Mouse (Mus musculus): ENCODE results near the gene Klhl36. TPM values are rescaled to one million over a fixed set of nuclear protein-coding genes. Genes with fewer than 3 reads are reported as not detected.

The Klhl36 gene
- total and polyA plus RNA-seq, 2 experiments from 2014 or later = 20.3 to 23.0 TPM

GRCm38 (mm10) chr8:119881301-119881700 is 19.2 kb downstream of the Klhl36 start:
- H3K4me2 ChIP-seq (ENCODE audit: low read depth) = no peak overlapping the region
- no peak overlapping the region for H3K27ac ChIP-seq (ENCODE audit: low read depth, low read length)
- H3K27me3 ChIP-seq (ENCODE audit: insufficient read depth, low read length) = no peaks in the 10 kb centered on the region
- H3K9me3 ChIP-seq (ENCODE audit: low read length) = no peaks in the 10 kb centered on the region
- no peak overlapping the region for H3K4me3 ChIP-seq (ENCODE audit: low read depth, low read length)
- WGBS = 75% methylated on average over 6 of the region's 6 CpGs
- no peak for ATAC-seq
- no peak overlapping the region for H3K9ac ChIP-seq
- DNase-seq = no peak
- TF ChIP-seq CTCF (IDR thresholded peaks at IDR 0.05; ENCODE audit: low read depth) = no peak
- no peaks in the 10 kb centered on the region for H3K4me1 ChIP-seq (ENCODE audit: insufficient read depth)
- peaks cover 10% of the 10 kb centered on the region; the same call in 1 of the 2 replicates for H3K36me3 ChIP-seq (ENCODE audit: insufficient read depth)

- ATAC-seq (no peak), DNase-seq (no peak)
- Histone ChIP-seq H3K27ac (ENCODE audit: low read depth, low read length) (no peak overlapping the region), H3K36me3 (ENCODE audit: insufficient read depth) (peaks cover 3% of the 10 kb centered on the region; the same call in 1 of the 2 replicates), H3K4me1 (ENCODE audit: insufficient read depth) (no peaks in the 10 kb centered on the region), H3K4me3 (ENCODE audit: low read depth, low read length) (no peak overlapping the region), H3K9me3 (ENCODE audit: low read length) (no peaks in the 10 kb centered on the region), H3K9ac (no peak overlapping the region), H3K4me2 (ENCODE audit: low read depth) (no peak overlapping the region), H3K27me3 (ENCODE audit: insufficient read depth, low read length) (no peaks in the 10 kb centered on the region)
- no peak for TF ChIP-seq CTCF (IDR thresholded peaks at IDR 0.05; ENCODE audit: low read depth)
- 67% methylated on average over 8 of the region's 8 CpGs for WGBS
Measured at GRCm38 (mm10) chr8:119881917-119882316, 19.9 kb downstream of the Klhl36 start.

GRCm38 (mm10) chr8:119883281-119883680 is 21.2 kb downstream of the Klhl36 start:
- Histone ChIP-seq H3K27ac (ENCODE audit: low read depth, low read length) (no peak overlapping the region), H3K36me3 (ENCODE audit: insufficient read depth) (no peaks in the 10 kb centered on the region), H3K4me1 (ENCODE audit: insufficient read depth) (no peaks in the 10 kb centered on the region), H3K9ac (no peak overlapping the region), H3K4me2 (ENCODE audit: low read depth) (no peak overlapping the region), H3K27me3 (ENCODE audit: insufficient read depth, low read length) (no peaks in the 10 kb centered on the region), H3K4me3 (ENCODE audit: low read depth, low read length) (no peak overlapping the region), H3K9me3 (ENCODE audit: low read length) (no peaks in the 10 kb centered on the region)
- 94% methylated on average over 7 of the region's 7 CpGs for WGBS
- ATAC-seq (no peak), DNase-seq (no peak)
- no peak for TF ChIP-seq CTCF (IDR thresholded peaks at IDR 0.05; ENCODE audit: low read depth)

- Histone ChIP-seq H3K27me3 (ENCODE audit: insufficient read depth, low read length) (no peaks in the 10 kb centered on the region), H3K9ac (no peak overlapping the region), H3K27ac (ENCODE audit: low read depth, low read length) (no peak overlapping the region), H3K4me2 (ENCODE audit: low read depth) (no peak overlapping the region), H3K9me3 (ENCODE audit: low read length) (no peaks in the 10 kb centered on the region), H3K36me3 (ENCODE audit: insufficient read depth) (no peaks in the 10 kb centered on the region), H3K4me1 (ENCODE audit: insufficient read depth) (no peaks in the 10 kb centered on the region), H3K4me3 (ENCODE audit: low read depth, low read length) (no peak overlapping the region)
- TF ChIP-seq CTCF (IDR thresholded peaks at IDR 0.05; ENCODE audit: low read depth) = no peak
- WGBS = 25% methylated on average over 3 of the region's 3 CpGs
- DNase-seq (peak; percentile 21), ATAC-seq (peak; percentile 27; the same call in 1 of the 2 replicates)
Measured at GRCm38 (mm10) chr8:119885612-119886011, 23.5 kb downstream of the Klhl36 start.

- peak; percentile 34 for DNase-seq
- WGBS = 79% methylated on average over 3 of the region's 3 CpGs
- ATAC-seq = no peak
Measured at GRCm38 (mm10) chr8:119887130-119887529, 25.1 kb downstream of the Klhl36 start.

GRCm38 (mm10) chr8:119888012-119888411 is 25.9 kb downstream of the Klhl36 start:
- DNase-seq = peak; percentile 8
- Histone ChIP-seq H3K27ac (ENCODE audit: low read depth, low read length) (no peak overlapping the region), H3K27me3 (ENCODE audit: insufficient read depth, low read length) (no peaks in the 10 kb centered on the region), H3K9ac (no peak overlapping the region), H3K4me2 (ENCODE audit: low read depth) (no peak overlapping the region), H3K4me3 (ENCODE audit: low read depth, low read length) (no peak overlapping the region), H3K36me3 (ENCODE audit: insufficient read depth) (no peaks in the 10 kb centered on the region), H3K9me3 (ENCODE audit: low read length) (no peaks in the 10 kb centered on the region), H3K4me1 (ENCODE audit: insufficient read depth) (no peaks in the 10 kb centered on the region)
- no peak for TF ChIP-seq CTCF (IDR thresholded peaks at IDR 0.05; ENCODE audit: low read depth)
- ATAC-seq = no peak
- WGBS = 53% methylated on average over 4 of the region's 4 CpGs

More at GRCm38 (mm10) chr8:119887130-119887529, 25.1 kb downstream of the Klhl36 start:
- H3K36me3 ChIP-seq (ENCODE audit: insufficient read depth) = no peaks in the 10 kb centered on the region
- no peak overlapping the region for H3K27ac ChIP-seq (ENCODE audit: low read depth, low read length)
- no peaks in the 10 kb centered on the region for H3K9me3 ChIP-seq (ENCODE audit: low read length)
- no peaks in the 10 kb centered on the region for H3K27me3 ChIP-seq (ENCODE audit: insufficient read depth, low read length)
- no peaks in the 10 kb centered on the region for H3K4me1 ChIP-seq (ENCODE audit: insufficient read depth)
- no peak overlapping the region for H3K9ac ChIP-seq
- no peak overlapping the region for H3K4me2 ChIP-seq (ENCODE audit: low read depth)
- TF ChIP-seq CTCF (IDR thresholded peaks at IDR 0.05; ENCODE audit: low read depth) = peak; percentile 71
- no peak overlapping the region for H3K4me3 ChIP-seq (ENCODE audit: low read depth, low read length)

GRCm38 (mm10) chr8:119897069-119897468 is 35.0 kb downstream of the Klhl36 start:
- ATAC-seq (no peak), DNase-seq (no peak)
- Histone ChIP-seq H3K27ac (ENCODE audit: low read depth, low read length) (no peak overlapping the region), H3K4me2 (ENCODE audit: low read depth) (no peak overlapping the region), H3K36me3 (ENCODE audit: insufficient read depth) (no peaks in the 10 kb centered on the region), H3K4me1 (ENCODE audit: insufficient read depth) (no peaks in the 10 kb centered on the region), H3K4me3 (ENCODE audit: low read depth, low read length) (no peak overlapping the region), H3K27me3 (ENCODE audit: insufficient read depth, low read length) (peaks cover 7% of the 10 kb centered on the region), H3K9me3 (ENCODE audit: low read length) (no peaks in the 10 kb centered on the region), H3K9ac (no peak overlapping the region)
- 79% methylated on average over 4 of the region's 4 CpGs for WGBS
- TF ChIP-seq CTCF (IDR thresholded peaks at IDR 0.05; ENCODE audit: low read depth) = no peak
